Mouse (Mus musculus): Measurements from ENCODE around the gene Ang. TPM values are rescaled to one million over a fixed set of nuclear protein-coding genes. Genes with fewer than 3 reads are reported as not detected.

The Ang gene
- polyA plus RNA-seq (2012; ENCODE audit: low replicate concordance), result not detected in 2 replicates

DNA sequence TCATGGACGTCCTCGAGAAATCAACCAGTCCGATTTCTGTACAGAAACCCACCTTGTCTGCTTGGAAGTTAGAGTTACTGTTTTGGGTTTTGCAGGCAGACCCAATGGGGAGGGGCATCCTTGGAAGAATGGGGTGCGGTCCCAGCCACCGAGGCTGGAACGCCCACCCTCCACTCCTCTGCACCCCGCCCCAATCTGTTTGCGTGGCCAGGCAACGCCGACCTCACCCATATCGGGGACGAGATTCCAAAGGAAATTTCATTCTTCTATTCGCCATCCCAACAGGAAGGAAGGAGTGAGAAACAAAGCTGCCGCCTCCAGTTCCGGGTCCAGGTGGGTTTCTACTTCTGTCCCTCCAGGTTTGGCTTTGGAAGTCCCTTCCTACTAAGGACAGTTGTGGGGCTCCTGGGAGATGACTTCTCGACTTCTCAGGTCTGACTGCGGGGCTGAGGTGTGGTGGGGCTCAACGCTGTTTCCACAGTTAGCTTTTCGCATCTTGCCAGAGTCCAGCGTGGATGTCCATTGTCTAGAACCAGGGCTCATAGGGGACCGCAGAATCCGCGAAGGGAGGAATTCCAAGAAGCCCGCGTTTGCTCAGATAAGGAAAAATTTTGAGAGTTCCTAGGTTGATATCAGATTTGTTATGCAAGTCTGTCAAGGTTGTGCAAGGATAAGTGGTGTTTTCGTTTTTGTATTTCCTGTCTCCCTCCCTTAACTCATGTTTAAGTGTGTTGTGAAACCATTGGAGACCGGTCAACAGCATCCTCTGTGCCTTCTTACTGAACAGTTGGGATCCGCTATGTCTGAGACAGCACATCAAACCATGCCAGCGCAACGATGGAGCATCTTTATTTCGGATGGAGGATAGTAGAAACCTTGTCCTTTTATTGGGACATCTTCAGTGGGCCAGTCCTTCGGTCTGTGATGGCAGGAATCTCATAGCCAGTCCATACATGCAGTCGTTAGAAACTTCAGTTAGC, at the start of gene Ang, which contains the start of gene Rnase4:
Gene Ang (plus strand): TSS at position 230 of the 980 bp plus-strand sequence.
Gene Rnase4 (plus strand): TSS at position 157 of the 980 bp plus-strand sequence.

DNA sequence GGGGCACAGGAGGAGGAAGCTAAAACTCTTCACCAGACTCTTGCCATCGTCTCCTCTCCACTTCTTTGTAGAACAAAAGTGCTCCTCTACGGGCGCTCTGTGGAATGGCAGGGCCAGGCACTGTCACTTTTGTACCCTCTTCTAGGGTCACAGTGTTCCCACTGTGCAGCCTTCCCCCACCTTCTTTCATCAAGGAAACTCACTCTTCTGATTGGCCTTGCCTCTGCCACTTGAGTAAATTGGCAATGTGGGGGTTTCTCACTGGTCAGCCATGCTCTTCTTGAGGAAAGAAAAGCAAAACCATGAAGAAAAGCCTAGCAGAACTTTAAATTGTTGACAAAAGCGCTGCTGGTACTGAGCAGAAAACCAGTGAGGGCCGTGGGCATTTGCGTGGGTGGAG, 49.2 kb upstream of the Ang start, which contains the start of gene Rnase9:
Gene Rnase9 (minus strand): TSS at position 101 of the 400 bp plus-strand sequence.

GRCm38 (mm10) chr14:51050063-51050462, 40.9 kb upstream of the Ang start, which contains the start of gene Rnase11:
Rnase11 (minus strand) TSS chr14:51050163.

DNA sequence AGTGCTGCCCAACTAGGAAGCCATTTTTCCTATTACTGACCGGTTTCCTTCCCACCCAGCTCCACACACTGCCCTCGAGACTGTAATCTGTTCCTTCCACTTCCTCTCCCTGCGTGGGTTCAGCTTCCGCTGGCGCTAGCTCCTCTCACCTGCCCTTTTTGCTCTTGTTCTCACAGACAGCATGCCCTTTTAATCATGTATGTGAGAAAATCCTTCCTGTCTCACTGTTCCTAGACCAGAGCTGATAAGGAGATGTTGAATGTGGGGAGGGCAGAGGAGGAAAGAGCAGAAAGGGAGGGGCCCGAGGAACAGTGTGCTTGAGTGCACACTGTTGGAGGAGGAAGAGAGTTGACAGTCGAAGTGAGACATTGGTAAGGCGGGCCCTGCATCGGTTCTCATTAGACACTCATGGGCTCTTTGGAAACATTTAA, 33.5 kb upstream of the Ang start, which contains the start of gene Rnase12:
Gene Rnase12 (minus strand): TSS at position 261 of the 431 bp plus-strand sequence.

GRCm38 (mm10) chr14:51074335-51074734, 16.6 kb upstream of the Ang start, which contains the start of gene Olfr750:
Olfr750 (minus strand) TSS chr14:51074435.

DNA sequence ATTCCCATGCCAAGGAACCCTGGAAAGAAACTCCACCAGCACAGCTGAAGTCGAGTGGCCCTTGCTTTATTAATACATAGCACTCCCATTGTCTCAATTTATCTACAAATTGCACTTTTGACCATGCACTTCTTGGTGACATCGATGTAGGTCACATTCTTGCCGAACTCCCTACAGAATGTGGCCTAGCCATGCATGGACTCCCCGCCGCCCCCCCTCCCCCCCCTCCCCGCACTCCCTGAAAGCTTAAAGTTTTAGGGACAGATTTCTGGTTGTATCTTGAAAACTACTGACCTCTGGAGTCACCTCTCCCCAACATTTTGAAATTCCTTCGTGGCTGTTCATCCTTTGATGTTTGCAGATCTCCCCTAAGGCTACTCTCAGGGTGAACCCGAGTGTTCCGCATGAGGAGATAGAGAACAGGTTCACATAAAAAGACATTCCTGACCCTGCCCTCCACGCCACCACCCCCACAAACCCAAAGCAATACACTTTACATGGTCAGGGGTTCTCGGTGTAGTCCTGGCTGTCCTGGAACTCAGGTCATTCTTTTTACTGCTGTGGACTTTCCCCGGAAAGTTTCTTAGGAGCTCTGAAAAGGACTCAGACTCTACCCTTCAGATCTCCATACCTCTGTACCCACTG, 23.1 kb downstream of the Ang start, which contains the start of gene Eddm3b:
Gene Eddm3b (plus strand): TSS at position 511 of the 645 bp plus-strand sequence.

DNA sequence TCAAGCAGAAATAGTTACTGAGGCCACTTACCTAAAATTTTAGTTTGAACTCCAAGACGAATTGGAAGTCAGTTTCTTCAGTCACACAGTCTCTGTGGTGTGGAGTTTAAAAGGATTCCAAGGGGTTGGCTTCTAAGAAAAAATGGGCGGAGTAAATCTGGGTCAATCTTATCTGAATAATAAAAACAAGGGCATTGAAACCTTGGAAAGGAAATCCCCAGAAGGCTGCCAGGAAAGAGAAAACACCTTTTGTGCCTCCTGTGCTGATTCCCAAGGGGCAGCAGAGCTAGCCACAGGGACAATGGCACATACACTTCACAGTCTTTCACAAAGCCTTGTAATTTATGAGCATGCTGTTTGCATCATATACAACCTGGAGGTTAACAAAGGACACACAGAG, 55.7 kb downstream of the Ang start, which contains the start of gene Rnase1:
Gene Rnase1 (minus strand): TSS at position 101 of the 400 bp plus-strand sequence.

Other genes with a start within 250 kb of the Ang start
- gene Tep1, start 220.6 kb upstream of the Ang start, polyA plus RNA-seq (2012; ENCODE audit: low replicate concordance), result 1.9 and 2.6 TPM in 2 replicates
- not detected in 2 replicates for gene Klhl33, start 193.6 kb upstream of the Ang start, polyA plus RNA-seq (2012; ENCODE audit: low replicate concordance)
- gene Osgep, start 166.3 kb upstream of the Ang start, polyA plus RNA-seq (2012; ENCODE audit: low replicate concordance), result 20.4 and 43.1 TPM in 2 replicates
- gene Apex1, start 166.2 kb upstream of the Ang start, polyA plus RNA-seq (2012; ENCODE audit: low replicate concordance), result 33.0 and 38.4 TPM in 2 replicates
- 65.3 and 128 TPM in 2 replicates for gene Pip4p1, start 160.3 kb upstream of the Ang start, polyA plus RNA-seq (2012; ENCODE audit: low replicate concordance)
- gene Pnp, start 160.1 kb upstream of the Ang start, polyA plus RNA-seq (2012; ENCODE audit: low replicate concordance), result 1.7 and 2.1 TPM in 2 replicates
- 1.3 TPM in 1 of 2 replicates, not detected in the other for gene Gm49342, start 146.6 kb upstream of the Ang start, polyA plus RNA-seq (2012; ENCODE audit: low replicate concordance)
- not detected in 2 replicates for gene Pnp2, start 135.2 kb upstream of the Ang start, polyA plus RNA-seq (2012; ENCODE audit: low replicate concordance)
- not detected in 2 replicates for gene Rnase10, start 83.4 kb upstream of the Ang start, polyA plus RNA-seq (2012; ENCODE audit: low replicate concordance)
- not detected in 2 replicates for gene Rnase9, start 49.3 kb upstream of the Ang start, polyA plus RNA-seq (2012; ENCODE audit: low replicate concordance)
- gene Rnase11, start 41.0 kb upstream of the Ang start, polyA plus RNA-seq (2012; ENCODE audit: low replicate concordance), result not detected in 2 replicates
- gene Rnase12, start 33.5 kb upstream of the Ang start, polyA plus RNA-seq (2012; ENCODE audit: low replicate concordance), result not detected in 2 replicates
- gene Olfr750, start 16.7 kb upstream of the Ang start, polyA plus RNA-seq (2012; ENCODE audit: low replicate concordance), result not detected in 2 replicates
- 0.40 TPM in 1 of 2 replicates, not detected in the other for gene Rnase4, start 73 bp upstream of the Ang start, polyA plus RNA-seq (2012; ENCODE audit: low replicate concordance)
- gene Eddm3b, start 23.3 kb downstream of the Ang start, polyA plus RNA-seq (2012; ENCODE audit: low replicate concordance), result not detected in 2 replicates
- 0.55 and 2.7 TPM in 2 replicates for gene Rnase6, start 32.8 kb downstream of the Ang start, polyA plus RNA-seq (2012; ENCODE audit: low replicate concordance)
- gene Rnase1, start 55.6 kb downstream of the Ang start, polyA plus RNA-seq (2012; ENCODE audit: low replicate concordance), result not detected in 2 replicates
- not detected in 2 replicates for gene Rnase2b, start 71.1 kb downstream of the Ang start, polyA plus RNA-seq (2012; ENCODE audit: low replicate concordance)
- gene Ang2, start 108.0 kb downstream of the Ang start, polyA plus RNA-seq (2012; ENCODE audit: low replicate concordance), result not detected in 2 replicates
- not detected in 2 replicates for gene Ear14, start 112.2 kb downstream of the Ang start, polyA plus RNA-seq (2012; ENCODE audit: low replicate concordance)
- gene Rnase2a, start 165.0 kb downstream of the Ang start, polyA plus RNA-seq (2012; ENCODE audit: low replicate concordance), result not detected in 2 replicates